Mouse (Mus musculus) stomach, postnatal 0 days (tissue): ENCODE measurements around the gene Fgf13. TPM values are rescaled to one million over a fixed set of nuclear protein-coding genes. Genes with fewer than 3 reads are reported as not detected.

Experiments
- ATAC-seq: fragments of 200-750 bp; cut with Nextera tagmentation; 2 replicates; pipeline ENCODE4 v1.8.0; 2017; ENCODE audit not compliant: low FRiP score, low TSS enrichment
- DNase-seq: peaks from one replicate; pipeline ENCODE4 v3.0.0-alpha.2; 2016; ENCODE audit warnings: low spot score
- H3K27ac ChIP-seq: fragments of 300-500 bp; sonication (generic); replicated peaks from 2 replicates; pipeline ENCODE4 v1.5.1; 2014; ENCODE audit warnings: mild to moderate bottlenecking, control low read depth
- H3K27me3 ChIP-seq: fragments of 300-500 bp; sonication (generic); 2 replicates; pipeline ENCODE4 v1.6.1; 2014; ENCODE audit warnings: low read length; ENCODE audit not compliant: control insufficient read depth, insufficient read depth
- H3K36me3 ChIP-seq: fragments of 300-500 bp; sonication (generic); 2 replicates; pipeline ENCODE4 v1.6.1; 2014; ENCODE audit warnings: low read length, mixed read lengths; ENCODE audit not compliant: control insufficient read depth, insufficient read depth
- H3K4me1 ChIP-seq: fragments of 300-500 bp; sonication (generic); replicated peaks from 2 replicates; pipeline ENCODE4 v1.6.1; 2014; ENCODE audit warnings: antibody characterized with exemption; ENCODE audit not compliant: control insufficient read depth, insufficient read depth
- H3K4me2 ChIP-seq: fragments of 300-500 bp; sonication (generic); replicated peaks from 2 replicates; pipeline ENCODE4 v1.6.1; 2014; ENCODE audit warnings: low read depth, mild to moderate bottlenecking, control low read depth, moderate library complexity
- H3K4me3 ChIP-seq: fragments of 300-500 bp; sonication (generic); 2 replicates; pipeline ENCODE4 v1.5.1; 2014; ENCODE audit warnings: low read depth, low read length, control low read depth
- H3K9ac ChIP-seq: fragments of 300-500 bp; sonication (generic); 2 replicates; pipeline ENCODE4 v1.6.1; 2014; ENCODE audit warnings: mild to moderate bottlenecking, low read length, control low read depth, mixed read lengths
- H3K9me3 ChIP-seq: fragments of 300-500 bp; sonication (generic); 2 replicates; pipeline ENCODE4 v1.6.1; 2016; ENCODE audit warnings: low read length; ENCODE audit not compliant: control insufficient read depth
- CTCF ChIP-seq: IDR thresholded peaks from 2 replicates; pipeline ENCODE4 v1.5.1; 2016; ENCODE audit warnings: antibody characterized with exemption, low read depth, mild to moderate bottlenecking, moderate library complexity
- EP300 ChIP-seq: optimal IDR thresholded peaks from 2 replicates; pipeline ENCODE3; 2016; ENCODE audit warnings: antibody characterized with exemption
- WGBS: fragments of 180-500 bp; shearing (Covaris S2); extraction: QIAGEN DNeasy Blood & Tissue Kit; methylation state at CpG from one replicate; pipeline ENCODE4 v1.1.7; 2014; 5-methylcytosine and 5-hydroxymethylcytosine counted together
- polyA plus RNA-seq: library from polyadenylated mRNA; unstranded; fragments of >200 nt; fragmentation: Nextera tagmentation; extraction: Ambion mirVana; gene quantifications from 2 replicates; pipeline ENCODE4 v1.2.1, GENCODE M21; 2015

Gene Fgf13
- polyA plus RNA-seq, 1 experiment from 2014 or later = 11.6 TPM

DNA sequence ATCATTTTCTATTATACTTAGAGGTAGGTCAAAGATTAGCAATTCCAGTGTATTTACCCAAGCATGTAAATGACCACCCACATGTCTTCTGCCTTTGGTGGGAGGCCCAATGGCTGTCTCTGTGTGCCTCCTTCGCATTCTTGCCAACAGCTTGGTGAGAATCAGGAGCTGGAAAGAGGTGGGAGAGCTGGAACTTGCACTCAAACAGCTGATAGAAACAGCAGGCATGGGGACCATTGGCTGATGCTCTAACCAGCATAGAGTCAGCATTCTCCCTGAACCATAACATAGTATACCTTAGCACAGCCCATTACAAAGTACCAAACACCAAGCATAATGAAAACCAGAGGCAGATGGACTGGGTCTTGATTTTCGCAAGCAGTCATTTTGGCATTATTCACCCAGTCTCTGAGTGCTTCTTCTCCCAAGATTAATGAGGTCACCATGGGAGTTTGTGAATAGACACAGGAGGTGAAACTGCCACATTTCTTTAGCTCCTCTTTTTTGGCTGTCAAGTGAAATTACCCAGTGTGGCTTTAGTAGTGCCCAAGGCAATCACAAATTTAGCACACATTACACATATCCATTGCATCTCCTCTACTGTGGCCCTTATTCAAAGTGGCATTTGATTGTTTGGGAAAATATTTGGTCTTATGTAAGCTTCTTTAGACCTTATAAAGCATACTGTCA is 165.1 kb downstream of the Fgf13 start:
- H3K4me2 ChIP-seq = no peak overlapping the region
- no peak for TF ChIP-seq EP300
- no peak for TF ChIP-seq CTCF
- no peaks in the 10 kb centered on the region for H3K36me3 ChIP-seq
- ATAC-seq = no peak
- H3K4me3 ChIP-seq = no peak overlapping the region
- no peak overlapping the region for H3K27ac ChIP-seq
- no peaks in the 10 kb centered on the region for H3K9me3 ChIP-seq
- 65% methylated on average over 2 of the region's 2 CpGs for WGBS
- no peaks in the 10 kb centered on the region for H3K4me1 ChIP-seq
- H3K27me3 ChIP-seq = no peaks in the 10 kb centered on the region
- no peak overlapping the region for H3K9ac ChIP-seq
- DNase-seq = no peak

DNA sequence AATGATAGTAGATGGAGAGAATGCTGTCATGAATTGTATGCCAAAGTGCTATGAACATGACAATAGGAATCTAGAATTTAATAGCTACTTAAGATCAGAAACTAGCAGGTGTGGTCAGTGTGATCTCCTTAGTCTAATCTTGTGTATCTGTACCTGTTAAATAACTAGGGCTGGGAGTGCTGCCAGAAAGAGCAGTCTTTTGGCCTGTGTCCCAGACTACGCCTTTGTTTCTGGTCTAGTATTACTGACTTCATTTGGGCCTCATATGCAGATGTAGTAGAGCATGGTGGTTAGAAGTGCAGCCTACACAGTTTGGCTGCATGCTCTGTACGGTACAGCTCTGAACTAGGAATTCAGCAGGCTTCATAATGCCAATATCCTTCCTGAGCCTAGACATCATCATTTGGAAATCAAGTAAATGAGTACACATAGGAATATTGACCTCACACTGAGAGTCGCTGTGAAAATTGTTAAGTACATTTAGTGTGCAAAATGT is 276.9 kb downstream of the Fgf13 start:
- 64% methylated on average over 3 of the region's 3 CpGs for WGBS
- no peaks in the 10 kb centered on the region for H3K9me3 ChIP-seq
- H3K36me3 ChIP-seq = no peaks in the 10 kb centered on the region
- H3K4me3 ChIP-seq = no peak overlapping the region
- no peak overlapping the region for H3K27ac ChIP-seq
- ATAC-seq = no peak
- H3K9ac ChIP-seq = no peak overlapping the region
- no peak for TF ChIP-seq CTCF
- TF ChIP-seq EP300 = no peak
- DNase-seq = peak; percentile 12
- H3K4me1 ChIP-seq = no peaks in the 10 kb centered on the region
- no peak overlapping the region for H3K4me2 ChIP-seq
- no peaks in the 10 kb centered on the region for H3K27me3 ChIP-seq

DNA sequence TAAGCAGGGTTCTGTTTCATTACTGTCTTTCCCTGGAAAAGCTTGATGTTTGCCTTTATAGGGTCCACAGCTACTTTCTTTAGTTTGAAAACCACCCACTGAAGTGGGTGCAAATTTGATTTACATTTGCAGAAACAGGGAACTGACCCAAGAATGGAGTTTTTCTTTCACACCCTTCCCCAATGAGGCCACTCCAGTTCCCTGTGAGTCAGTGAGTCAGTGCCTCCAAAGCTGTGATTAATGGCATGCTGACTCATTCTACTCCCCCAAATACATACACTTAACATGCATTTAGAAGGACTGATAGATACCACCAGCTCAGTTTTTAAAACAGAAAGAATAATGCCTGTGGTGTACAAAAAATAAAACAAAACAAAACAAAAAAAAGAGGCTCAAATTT is 316.3 kb downstream of the Fgf13 start:
- no peak overlapping the region for H3K27ac ChIP-seq
- H3K4me3 ChIP-seq = no peak overlapping the region
- TF ChIP-seq EP300 (no peak), CTCF (no peak)
- H3K9me3 ChIP-seq = no peaks in the 10 kb centered on the region
- no peaks in the 10 kb centered on the region for H3K27me3 ChIP-seq
- DNase-seq (no peak), ATAC-seq (no peak)
- no peaks in the 10 kb centered on the region for H3K4me1 ChIP-seq
- H3K4me2 ChIP-seq = no peak overlapping the region
- no peaks in the 10 kb centered on the region for H3K36me3 ChIP-seq
- no peak overlapping the region for H3K9ac ChIP-seq

DNA sequence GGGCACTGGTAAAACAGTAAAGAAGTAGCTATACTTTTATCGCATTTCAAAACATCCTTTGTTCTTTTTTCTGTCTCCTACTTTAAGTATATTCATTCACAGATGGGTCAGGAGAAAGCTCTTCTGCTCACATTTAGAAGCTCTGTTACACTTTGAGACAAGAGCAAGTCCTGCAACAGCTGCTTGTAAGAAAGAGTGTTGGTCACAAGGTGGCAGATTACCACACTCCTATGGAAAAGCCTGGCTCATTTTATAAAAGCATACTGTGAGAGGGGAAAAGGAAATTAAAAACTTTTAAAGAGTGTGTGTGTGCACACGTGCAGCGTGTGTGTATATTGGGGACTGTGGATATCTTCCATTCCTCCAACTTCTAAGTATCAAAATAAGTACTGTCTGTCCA is 324.1 kb downstream of the Fgf13 start:
- H3K4me3 ChIP-seq = no peak overlapping the region
- no peaks in the 10 kb centered on the region for H3K9me3 ChIP-seq
- TF ChIP-seq CTCF = peak; percentile 20; the same call in 1 of the 2 replicates
- no peak for TF ChIP-seq EP300
- ATAC-seq (no peak), DNase-seq (no peak)
- H3K36me3 ChIP-seq = no peaks in the 10 kb centered on the region
- no peak overlapping the region for H3K27ac ChIP-seq
- H3K27me3 ChIP-seq = no peaks in the 10 kb centered on the region
- H3K4me2 ChIP-seq = no peak overlapping the region
- no peak overlapping the region for H3K9ac ChIP-seq
- no peaks in the 10 kb centered on the region for H3K4me1 ChIP-seq
- WGBS = 73% methylated on average over 3 of the region's 3 CpGs

DNA sequence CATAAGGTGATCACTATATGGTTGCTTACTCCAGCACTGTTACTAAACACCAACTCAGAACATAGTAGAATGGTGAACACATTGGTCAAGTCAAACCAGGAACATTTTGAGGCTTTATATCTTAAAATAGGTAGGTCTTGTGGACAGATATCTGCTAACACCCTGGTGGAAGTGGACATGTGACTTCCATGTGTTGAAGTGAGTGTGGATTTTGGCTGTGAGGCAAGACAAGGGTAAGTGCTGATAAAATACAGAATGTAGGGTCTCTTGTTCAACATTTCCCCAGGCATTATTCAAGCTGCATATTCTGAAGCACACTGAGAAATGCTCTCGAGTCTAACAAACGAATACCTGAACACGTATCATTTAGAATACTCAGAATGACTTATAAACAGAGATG is 324.7 kb downstream of the Fgf13 start:
- H3K27me3 ChIP-seq = no peaks in the 10 kb centered on the region
- no peak overlapping the region for H3K9ac ChIP-seq
- no peaks in the 10 kb centered on the region for H3K36me3 ChIP-seq
- no peak overlapping the region for H3K27ac ChIP-seq
- H3K4me3 ChIP-seq = no peak overlapping the region
- DNase-seq (no peak), ATAC-seq (no peak)
- H3K4me2 ChIP-seq = no peak overlapping the region
- H3K4me1 ChIP-seq = no peaks in the 10 kb centered on the region
- H3K9me3 ChIP-seq = no peaks in the 10 kb centered on the region
- TF ChIP-seq CTCF (no peak), EP300 (no peak)
- 86% methylated on average over 3 of the region's 3 CpGs for WGBS

DNA sequence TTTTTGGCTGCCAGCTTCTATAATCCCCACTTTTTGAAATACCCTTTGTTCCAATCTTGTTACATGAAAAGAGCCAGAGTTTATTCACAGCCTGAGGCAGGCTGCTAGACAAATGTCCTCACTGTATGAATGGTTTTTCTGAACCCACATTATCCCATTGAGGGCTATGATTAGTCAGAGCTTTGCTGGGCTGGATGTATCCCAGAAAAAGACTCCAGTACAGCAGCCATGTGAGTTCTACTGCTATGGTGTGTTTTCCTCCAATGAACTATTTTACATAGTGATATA is 326.5 kb downstream of the Fgf13 start:
- H3K4me2 ChIP-seq = no peak overlapping the region
- H3K4me3 ChIP-seq = no peak overlapping the region
- no peaks in the 10 kb centered on the region for H3K27me3 ChIP-seq
- ATAC-seq = no peak
- H3K9ac ChIP-seq = no peak overlapping the region
- no peak for TF ChIP-seq CTCF
- TF ChIP-seq EP300 = no peak
- no peaks in the 10 kb centered on the region for H3K9me3 ChIP-seq
- H3K27ac ChIP-seq = no peak overlapping the region
- H3K4me1 ChIP-seq = no peaks in the 10 kb centered on the region
- no peaks in the 10 kb centered on the region for H3K36me3 ChIP-seq
- no peak for DNase-seq
